Comparison of ENCODE assay signal across 13 mouse cellular contexts in genomic region chr9:119561746-119562145, GRCm38 (mm10). TPM values are rescaled to one million over a fixed set of nuclear protein-coding genes. Genes with fewer than 3 reads are reported as not detected.
DNase-seq lines count a peak whose midpoint lies in the region; ATAC-seq and TF ChIP-seq lines count a peak whose summit lies in the region.
"Had no signal": no experiment of that assay in that cellular context is flagged by ENCODE, and none has a peak within 500 bp of the region (broad histone marks: within the 10 kb centered on the region; RNA-seq: fewer than 3 reads in every experiment).

No protein-coding gene starts in this region.

- WGBS in forebrain, embryonic 13.5 days = 59% methylated on average over 8 of the region's 8 CpGs
- 47% methylated on average over 8 of the region's 8 CpGs for WGBS in forebrain, embryonic 15.5 days
- WGBS in kidney, postnatal 0 days = 29% methylated on average over 8 of the region's 8 CpGs

- peaks cover 12% of the 10 kb centered on the region; the same call in 1 of the 2 replicates for H3K27me3 ChIP-seq in forebrain, embryonic 13.5 days
- H3K27me3 ChIP-seq in forebrain, embryonic 15.5 days = no peaks in the 10 kb centered on the region
- 0 out of 2 replicates have a peak, but pooled peaks cover 2% of the 10 kb centered on the region for H3K27me3 ChIP-seq in kidney, postnatal 0 days (ENCODE audit: insufficient read depth, low read length)
- H3K27me3 ChIP-seq in C2C12 (ENCODE audit: control insufficient read depth, insufficient read depth, insufficient read length) = no peaks in the 10 kb centered on the region

- peaks cover 23% of the 10 kb centered on the region for H3K4me1 ChIP-seq in forebrain, embryonic 13.5 days
- peaks cover 12% of the 10 kb centered on the region for H3K4me1 ChIP-seq in forebrain, embryonic 15.5 days
- H3K4me1 ChIP-seq in kidney, postnatal 0 days (replicated peaks; ENCODE audit: insufficient read depth, low read length) = no peaks in the 10 kb centered on the region; the same call in 1 of the 2 replicates

- no peak overlapping the region for H3ac ChIP-seq in C2C12 (ENCODE audit: control insufficient read depth, insufficient read length, low read depth)

- peak overlapping the region; percentile 22; the same call in 1 of the 2 replicates for H3K9ac ChIP-seq in forebrain, embryonic 13.5 days
- no peak overlapping the region for H3K9ac ChIP-seq in forebrain, embryonic 15.5 days (replicated peaks)
- no peak overlapping the region for H3K9ac ChIP-seq in kidney, postnatal 0 days (ENCODE audit: low read depth, low read length)
- H3K9ac ChIP-seq: limb, embryonic 15.5 days had no signal

- no peaks in the 10 kb centered on the region for H3K79me3 ChIP-seq in C2C12 (ENCODE audit: low read depth)

- peak; percentile 14; the same call in 1 of the 2 replicates for ATAC-seq in forebrain, embryonic 13.5 days
- ATAC-seq in forebrain, embryonic 15.5 days (replicated peaks) = no peak
- no peak for ATAC-seq in kidney, postnatal 0 days (replicated peaks; ENCODE audit: low FRiP score, low read depth)
- no peak for ATAC-seq in megakaryocyte-erythroid progenitor cell, adult 5-6 weeks (replicated peaks; ENCODE audit: low FRiP score, low TSS enrichment, poor library complexity, severe bottlenecking)

- H3K4me3 ChIP-seq in forebrain, embryonic 13.5 days = no peak overlapping the region
- H3K4me3 ChIP-seq in forebrain, embryonic 15.5 days = no peak overlapping the region
- H3K4me3 ChIP-seq in kidney, postnatal 0 days (replicated peaks; ENCODE audit: low read depth, low read length) = no peak overlapping the region
- no peak overlapping the region for H3K4me3 ChIP-seq in C2C12 (ENCODE audit: insufficient read depth, poor library complexity, severe bottlenecking)
- H3K4me3 ChIP-seq: erythroblast, embryonic 14.5 days; limb, embryonic 15.5 days had no signal

- no peaks in the 10 kb centered on the region for H3K9me3 ChIP-seq in forebrain, embryonic 13.5 days (replicated peaks)
- H3K9me3 ChIP-seq in forebrain, embryonic 15.5 days = no peaks in the 10 kb centered on the region
- H3K9me3 ChIP-seq in kidney, postnatal 0 days (replicated peaks; ENCODE audit: low read length) = no peaks in the 10 kb centered on the region
- H3K9me3 ChIP-seq: limb, embryonic 15.5 days had no signal

- H3K4me2 ChIP-seq in forebrain, embryonic 13.5 days = no peak overlapping the region
- no peak overlapping the region for H3K4me2 ChIP-seq in forebrain, embryonic 15.5 days (replicated peaks)
- H3K4me2 ChIP-seq in kidney, postnatal 0 days (ENCODE audit: low read length) = no peak overlapping the region
- H3K4me2 ChIP-seq: limb, embryonic 15.5 days had no signal

- DNase-seq in kidney, postnatal 0 days (ENCODE audit: low spot score) = peak; percentile 54
- no peak for DNase-seq in kidney, postnatal 14 days
- peak; percentile 4 for DNase-seq in adipocyte (ENCODE audit: low spot score)
- DNase-seq in frontal cortex, postnatal 14 days (ENCODE audit: low spot score in 2 of 2) = no peak
- DNase-seq: retina, postnatal 1 day; thymus, adult 18-20 months had no signal

- H3K36me3 ChIP-seq in forebrain, embryonic 13.5 days (ENCODE audit: poor library complexity, severe bottlenecking) = no peaks in the 10 kb centered on the region
- H3K36me3 ChIP-seq in forebrain, embryonic 15.5 days = no peaks in the 10 kb centered on the region
- no peaks in the 10 kb centered on the region for H3K36me3 ChIP-seq in kidney, postnatal 0 days (ENCODE audit: insufficient read depth, low read length)
- no peaks in the 10 kb centered on the region for H3K36me3 ChIP-seq in C2C12 (ENCODE audit: control insufficient read depth, insufficient read depth)
- H3K36me3 ChIP-seq: limb, embryonic 15.5 days had no signal

- no peak for TF ChIP-seq CTCF in kidney, postnatal 0 days (IDR thresholded peaks at IDR 0.05; ENCODE audit: low read depth)
- no peak for TF ChIP-seq CTCF in C2C12 (IDR thresholded peaks at IDR 0.05; ENCODE audit: control insufficient read depth, insufficient read depth, insufficient read length)

- H3K27ac ChIP-seq in forebrain, embryonic 13.5 days = no peak overlapping the region; the same call in 1 of the 2 replicates
- no peak overlapping the region for H3K27ac ChIP-seq in forebrain, embryonic 15.5 days (replicated peaks)
- H3K27ac ChIP-seq in kidney, postnatal 0 days = no peak overlapping the region
- H3K27ac ChIP-seq: limb, embryonic 15.5 days; macrophage had no signal

- H3K79me2 ChIP-seq in C2C12 (ENCODE audit: control insufficient read depth, insufficient read depth) = no peaks in the 10 kb centered on the region

TF ChIP-seq in C2C12, 6 proteins besides CTCF, POLR2A, EP300 and RAD21:
- no peak for TF ChIP-seq CEBPB (IDR thresholded peaks at IDR 0.05; ENCODE audit: low read depth)
- no peak for TF ChIP-seq FOSL1 (IDR thresholded peaks at IDR 0.05; ENCODE audit: insufficient read depth, low read length, poor library complexity, severe bottlenecking)
- TF ChIP-seq USF1 (IDR thresholded peaks at IDR 0.05; ENCODE audit: low read depth) = peak; percentile 32
- peak; percentile 52 for TF ChIP-seq MAX (IDR thresholded peaks at IDR 0.05)
- no peak for TF ChIP-seq MYOG (IDR thresholded peaks at IDR 0.05; ENCODE audit: control insufficient read depth, extremely low read depth, insufficient read length)
- TF ChIP-seq MYOD1 (IDR thresholded peaks at IDR 0.05; ENCODE audit: control insufficient read depth, insufficient read length, low read depth) = peak; percentile 39

RNA-seq across cellular contexts. Expression of gene Scn5a, which starts 17.1 kb away (rescaled TPM):
- 0.83 and 1.3 TPM in 2 replicates for polyA plus RNA-seq in forebrain, embryonic 13.5 days (2015; fragmentation: Nextera tagmentation; extraction: Ambion mirVana)
- 0.79 TPM in 2 replicates for polyA plus RNA-seq in forebrain, embryonic 15.5 days (2015; fragmentation: Nextera tagmentation; extraction: Ambion mirVana)
- 0.12 and 0.18 TPM in 2 replicates for polyA plus RNA-seq in kidney, postnatal 0 days (2015; fragmentation: Nextera tagmentation; extraction: Ambion mirVana)
- 13.6 TPM for polyA plus RNA-seq in C2C12 (2012; fragmentation: generic; extraction: Trizol)
- not detected in 2 replicates for total RNA-seq in megakaryocyte-erythroid progenitor cell, adult 5-6 weeks (2014; fragmentation: Nextera tagmentation)
- total RNA-seq in megakaryocyte-erythroid progenitor cell, adult 5-6 weeks (2017) = not detected in 2 replicates
- polyA plus RNA-seq: erythroblast, embryonic 14.5 days; macrophage had no signal

Comparison
In these comparisons a context has a peak if more than half of its experiments do, and no peak if none do; other contexts are left out.
1. DNase-seq: peak in kidney, postnatal 0 days (single experiment) and adipocyte (single experiment); none in kidney, postnatal 14 days (single experiment) and frontal cortex, postnatal 14 days (0 of 2).